Mouse (Mus musculus) heart, adult 2 months (tissue): Measurements from ENCODE around the gene Cuedc1. TPM values are rescaled to one million over a fixed set of nuclear protein-coding genes. Genes with fewer than 3 reads are reported as not detected.

Experiments used
- DNase-seq, 2 experiments: peaks; one replicate each; pipeline ENCODE4 v3.0.0; 2021
- H3K27ac ChIP-seq: fragments of 200-600 bp; 2 replicates; pipeline ENCODE4 v1.8.1; 2022
- H3K27me3 ChIP-seq: fragments of 200-500 bp; 2 replicates; pipeline ENCODE4 v1.6.1; 2012; ENCODE audit warnings: mild to moderate bottlenecking, low read length, inconsistent platforms, mixed read lengths; ENCODE audit not compliant: control insufficient read depth, insufficient read depth
- H3K36me3 ChIP-seq: fragments of 200-500 bp; 2 replicates; pipeline ENCODE4 v1.6.1; 2012; ENCODE audit warnings: low read length, inconsistent platforms; ENCODE audit not compliant: control insufficient read depth, insufficient read depth
- H3K4me1 ChIP-seq: fragments of 200-500 bp; 2 replicates; pipeline ENCODE4 v1.6.1; 2011; ENCODE audit warnings: low read length; ENCODE audit not compliant: control insufficient read depth, insufficient read depth
- H3K4me3 ChIP-seq: fragments of 200-600 bp; 2 replicates; pipeline ENCODE4 v1.8.1; 2022
- H3K79me2 ChIP-seq: fragments of 200-500 bp; replicated peaks from 2 replicates; pipeline ENCODE4 v1.6.1; 2012; ENCODE audit warnings: mild to moderate bottlenecking, inconsistent platforms, low read length, moderate library complexity, mixed read lengths; ENCODE audit not compliant: control insufficient read depth, insufficient read depth
- H3K9ac ChIP-seq: fragments of 200-500 bp; 2 replicates; pipeline ENCODE4 v1.6.1; 2012; ENCODE audit warnings: low read depth, mild to moderate bottlenecking, control low read depth, inconsistent platforms, low read length, mixed read lengths
- CTCF ChIP-seq: fragments of 200-600 bp; IDR thresholded peaks from 2 replicates; pipeline ENCODE4 v1.8.1; 2022; ENCODE audit warnings: antibody characterized with exemption, mild to moderate bottlenecking, moderate library complexity
- EP300 ChIP-seq: fragments of 200-500 bp; IDR thresholded peaks from 2 replicates; pipeline ENCODE4 v1.6.1; 2011; ENCODE audit warnings: low read depth, low read length, control low read depth; ENCODE audit not compliant: insufficient read depth
- POLR2A ChIP-seq: fragments of 200-500 bp; IDR thresholded peaks from 2 replicates; pipeline ENCODE4 v1.6.1; 2011; ENCODE audit warnings: mild to moderate bottlenecking, low read depth, low read length, control low read depth; ENCODE audit not compliant: insufficient read depth
- WGBS: fragments of 180-500 bp; shearing (Covaris S2); methylation state at CpG from one replicate; pipeline ENCODE4 v1.1.7; 2018; 5-methylcytosine and 5-hydroxymethylcytosine counted together
- intact Hi-C: fragments of 180-260 bp; cut with DNase I; formaldehyde crosslinking; loops from one replicate; pipeline ENCODE4 v1.15.1; 2025
- polyA plus RNA-seq: library from polyadenylated mRNA; depleted of rRNA; stranded (reverse); fragments of >200 nt; gene quantifications from 2 replicates; pipeline ENCODE4 v1.2.3, GENCODE M21; 2012
- total RNA-seq, 2 experiments: library from RNA; stranded (reverse); gene quantifications; 2 replicates each; pipeline ENCODE4 v1.2.3; 2021

Gene Cuedc1
- total and polyA plus RNA-seq, 3 experiments: 36.2 to 55.0 (median 49.8) TPM

- H3K36me3 ChIP-seq: peaks cover 4% of the 10 kb centered on the region
- intact Hi-C loops: no loop called here
Measured at GRCm38 (mm10) chr11:88142362-88142761, 44.5 kb downstream of the Cuedc1 start.

DNA sequence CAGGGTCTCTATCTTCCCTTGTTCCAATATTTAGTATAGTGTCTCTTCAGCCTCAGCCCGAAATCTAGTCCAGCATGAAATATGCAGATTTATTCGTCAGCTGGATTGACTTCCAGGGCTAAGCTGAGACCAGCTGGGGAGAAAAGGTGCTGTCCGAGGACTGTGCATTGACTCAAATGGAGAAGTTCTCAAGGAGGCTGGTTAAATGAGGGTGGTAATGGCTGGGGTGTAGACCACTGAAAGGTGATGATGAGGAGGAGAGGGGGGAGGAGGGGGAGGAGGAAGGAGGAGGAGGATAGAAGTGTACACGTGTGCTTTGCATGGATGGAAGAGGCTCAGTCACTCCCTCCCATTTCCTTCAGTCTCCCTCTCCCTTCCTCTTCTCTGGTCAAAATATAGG, 46.2 kb downstream of the Cuedc1 start:
- TF ChIP-seq CTCF (no peak), EP300 (no peak), POLR2A (no peak)
- no peak overlapping the region for H3K4me3 ChIP-seq
- no peak for DNase-seq
- H3K9ac ChIP-seq: no peak overlapping the region
- intact Hi-C loops: no loop called here
- H3K36me3 ChIP-seq: peaks cover 10% of the 10 kb centered on the region
- no peak overlapping the region for H3K27ac ChIP-seq
- H3K4me1 ChIP-seq: peaks cover 46% of the 10 kb centered on the region
- WGBS: 73% methylated on average over 4 of the region's 4 CpGs
- no peaks in the 10 kb centered on the region; the same call in 1 of the 2 replicates for H3K79me2 ChIP-seq
- H3K27me3 ChIP-seq: no peaks in the 10 kb centered on the region

More at GRCm38 (mm10) chr11:88142362-88142761, 44.5 kb downstream of the Cuedc1 start:
- Histone ChIP-seq H3K9ac (no peak overlapping the region), H3K4me1 (peaks cover 44% of the 10 kb centered on the region), H3K79me2 (no peaks in the 10 kb centered on the region; the same call in 1 of the 2 replicates), H3K27ac (peak overlapping the region; percentile 31), H3K4me3 (no peak overlapping the region), H3K27me3 (no peaks in the 10 kb centered on the region)
- no peak for DNase-seq
- 42% methylated on average over 8 of the region's 8 CpGs for WGBS
- TF ChIP-seq POLR2A (no peak), CTCF (no peak), EP300 (no peak)

DNA sequence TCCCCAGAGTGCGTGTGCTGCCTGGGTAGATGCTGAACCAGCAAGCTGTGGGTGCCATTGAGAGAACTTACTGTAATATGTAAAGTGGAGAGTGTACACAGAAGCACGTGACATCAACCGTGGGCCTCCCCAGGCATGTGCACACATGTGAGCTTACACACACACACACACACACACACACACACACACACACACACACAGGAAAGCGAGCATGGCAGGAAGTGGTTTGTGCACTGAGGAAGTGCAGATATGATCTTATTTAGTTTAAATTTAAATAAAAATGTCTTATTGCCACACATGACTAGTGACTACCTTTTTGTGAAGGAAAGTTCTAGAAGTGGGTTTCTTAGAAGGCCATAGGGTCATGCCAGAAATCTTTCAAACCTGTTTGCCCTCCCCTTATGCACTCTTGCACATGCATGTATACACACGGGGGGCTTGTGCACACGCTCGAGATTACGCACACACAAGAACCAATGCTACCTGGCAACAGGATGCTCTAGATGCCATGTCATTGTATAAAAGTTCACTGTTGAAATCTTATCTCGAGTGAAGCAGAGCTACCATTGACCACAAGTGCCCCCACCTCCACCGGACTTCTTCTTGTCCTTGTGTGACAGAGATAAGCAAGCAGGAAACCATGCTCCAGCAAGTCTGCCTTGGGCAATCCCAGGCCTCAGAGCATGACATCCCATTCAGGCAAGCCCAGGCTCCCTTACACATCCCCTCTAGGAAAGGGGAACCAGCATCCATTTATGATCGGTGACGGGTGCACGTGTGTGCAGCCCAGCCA, 47.6 kb downstream of the Cuedc1 start:
- Histone ChIP-seq H3K9ac (no peak overlapping the region), H3K27ac (no peak overlapping the region; the same call in 1 of the 2 replicates), H3K27me3 (no peaks in the 10 kb centered on the region), H3K79me2 (no peaks in the 10 kb centered on the region; the same call in 1 of the 2 replicates), H3K4me1 (peaks cover 40% of the 10 kb centered on the region), H3K36me3 (peaks cover 10% of the 10 kb centered on the region), H3K4me3 (no peak overlapping the region)
- TF ChIP-seq EP300 (peak; percentile 67; the same call in 1 of the 2 replicates), POLR2A (no peak)
- peak in 1 of 2 experiments; percentile 34 for DNase-seq
- intact Hi-C loops: no loop called here
- 43% methylated on average over 13 of the region's 13 CpGs for WGBS

- no peaks in the 10 kb centered on the region for H3K27me3 ChIP-seq
- TF ChIP-seq POLR2A (no peak), CTCF (no peak), EP300 (peak; percentile 35; the same call in 1 of the 2 replicates)
- 73% methylated on average over 12 of the region's 12 CpGs for WGBS
- peak overlapping the region; percentile 83; the same call in 1 of the 2 replicates for H3K27ac ChIP-seq
- no peak for DNase-seq
- intact Hi-C loops: no loop called here
- peaks cover 9% of the 10 kb centered on the region for H3K36me3 ChIP-seq
- H3K9ac ChIP-seq: no peak overlapping the region
- H3K4me1 ChIP-seq: peaks cover 43% of the 10 kb centered on the region
- no peak overlapping the region for H3K4me3 ChIP-seq
- no peaks in the 10 kb centered on the region; the same call in 1 of the 2 replicates for H3K79me2 ChIP-seq
Measured at GRCm38 (mm10) chr11:88146264-88147060, 48.6 kb downstream of the Cuedc1 start.

DNA sequence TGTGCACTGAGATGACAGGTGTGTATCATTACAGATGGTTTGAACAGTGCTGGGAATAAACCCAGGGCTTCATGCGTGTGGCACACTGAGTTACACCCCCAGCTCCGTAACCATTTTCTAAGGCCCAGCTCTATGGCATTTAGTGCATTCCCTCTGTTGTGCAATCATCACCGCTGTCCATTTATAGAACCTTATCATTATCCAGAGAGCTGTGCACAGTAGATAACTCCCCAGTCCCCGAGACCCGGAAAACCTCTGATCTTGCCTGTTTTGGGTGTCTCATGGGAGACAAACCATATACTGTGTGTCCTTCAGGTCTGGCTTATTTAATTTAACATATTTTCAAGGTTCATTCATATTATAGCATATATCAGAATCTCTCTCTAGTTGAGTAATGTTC, 49.5 kb downstream of the Cuedc1 start:
- WGBS: 46% methylated on average over 5 of the region's 5 CpGs
- Histone ChIP-seq H3K36me3 (peaks cover 9% of the 10 kb centered on the region; the same call in 1 of the 2 replicates), H3K27me3 (no peaks in the 10 kb centered on the region), H3K4me3 (no peak overlapping the region), H3K4me1 (peaks cover 44% of the 10 kb centered on the region), H3K9ac (no peak overlapping the region), H3K27ac (peak overlapping the region; percentile 83), H3K79me2 (no peaks in the 10 kb centered on the region; the same call in 1 of the 2 replicates)
- intact Hi-C loops: no loop called here
- peak in 1 of 2 experiments; percentile 23 for DNase-seq
- TF ChIP-seq POLR2A (no peak), EP300 (0 out of 2 replicates have a peak, but pooled peaks have one; percentile 10), CTCF (no peak)
